Mouse (Mus musculus) lung, adult 2 months (tissue): ENCODE results near the gene Kcnb1.

Experiments used
- CTCF ChIP-seq: fragments of 200-500 bp; IDR thresholded peaks from 2 replicates; pipeline ENCODE4 v1.5.1; 2011; ENCODE audit warnings: mild to moderate bottlenecking, low read length, control low read depth; ENCODE audit not compliant: insufficient read depth
- POLR2A ChIP-seq: fragments of 200-500 bp; IDR thresholded peaks from 2 replicates; pipeline ENCODE4 v1.6.1; 2011; ENCODE audit warnings: low read depth, mild to moderate bottlenecking, control low read depth, low read length, borderline replicate concordance; ENCODE audit errors: extremely low read depth

DNA sequence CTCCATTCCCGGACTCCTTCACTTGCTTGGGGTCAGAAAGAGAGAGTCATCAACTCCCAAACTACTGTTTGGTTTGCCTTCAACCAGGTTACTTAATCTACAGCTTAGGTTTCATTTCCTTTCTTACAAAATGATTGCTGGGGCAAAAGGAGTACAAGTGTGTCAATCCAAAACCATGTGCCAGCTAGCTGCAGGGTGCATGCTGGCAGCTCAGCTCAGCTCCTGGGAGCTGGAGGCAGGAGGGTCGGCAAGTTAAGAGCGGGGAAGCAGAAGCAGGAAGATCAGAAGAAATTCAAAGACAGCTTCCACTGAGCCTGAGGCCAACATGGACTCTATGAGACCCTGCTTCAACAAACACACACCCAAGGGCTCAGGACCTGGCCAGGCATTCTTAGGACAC, 129.6 kb downstream of the Kcnb1 start:
- no peak for TF ChIP-seq CTCF
- no peak for TF ChIP-seq POLR2A
